Mouse (Mus musculus) lung, postnatal 10 days (tissue): ENCODE data around the gene Slc25a22.
"Not testable (repeated sequence)": the region's sequence is repeated elsewhere in the genome, so short reads cannot be mapped to it uniquely, and the experiment has no call there.

Source experiments
- DNase-seq: peaks from one replicate; pipeline ENCODE4 v3.0.0; 2021

Slc25a22 gene

DNA sequence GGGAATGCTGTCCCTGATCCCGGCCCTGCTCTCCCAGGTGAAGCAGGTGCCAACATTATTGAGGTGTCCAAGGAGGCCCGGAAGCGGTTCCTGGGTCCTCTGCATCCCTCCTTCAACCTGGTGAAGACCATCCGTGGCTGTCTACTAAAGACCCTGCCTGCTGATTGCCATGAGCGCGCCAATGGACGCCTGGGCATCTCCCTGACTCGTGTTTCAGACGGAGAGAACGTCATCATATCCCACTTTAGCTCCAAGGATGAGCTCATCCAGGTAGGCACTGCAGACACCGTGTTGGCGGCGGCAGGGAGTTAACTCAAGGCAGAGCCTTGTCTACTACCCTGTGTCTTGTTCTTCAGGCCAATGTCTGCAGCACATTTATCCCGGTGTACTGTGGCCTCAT, 19.5 kb upstream of the Slc25a22 start:
- DNase-seq: no peak

DNA sequence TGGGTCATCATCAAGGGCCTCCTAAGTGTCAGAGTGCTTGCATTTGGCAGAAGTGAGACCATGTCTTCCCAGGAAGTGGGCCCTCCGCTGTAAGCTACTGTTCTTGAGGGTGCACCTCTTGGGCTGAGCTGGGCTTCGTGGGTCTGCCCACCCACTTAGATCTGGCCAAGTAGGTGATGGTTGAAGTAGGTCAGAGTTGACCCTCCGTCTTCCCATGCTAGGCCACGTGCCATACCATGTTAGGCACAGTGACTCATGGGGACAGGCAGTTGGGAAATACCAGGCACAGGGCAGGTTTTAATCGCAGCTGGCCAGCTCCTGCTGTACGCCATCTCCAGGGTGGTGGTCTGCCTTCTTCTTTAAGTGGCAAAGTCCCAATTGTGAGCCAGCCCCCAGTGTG, 19.0 kb upstream of the Slc25a22 start:
- no peak for DNase-seq

DNA sequence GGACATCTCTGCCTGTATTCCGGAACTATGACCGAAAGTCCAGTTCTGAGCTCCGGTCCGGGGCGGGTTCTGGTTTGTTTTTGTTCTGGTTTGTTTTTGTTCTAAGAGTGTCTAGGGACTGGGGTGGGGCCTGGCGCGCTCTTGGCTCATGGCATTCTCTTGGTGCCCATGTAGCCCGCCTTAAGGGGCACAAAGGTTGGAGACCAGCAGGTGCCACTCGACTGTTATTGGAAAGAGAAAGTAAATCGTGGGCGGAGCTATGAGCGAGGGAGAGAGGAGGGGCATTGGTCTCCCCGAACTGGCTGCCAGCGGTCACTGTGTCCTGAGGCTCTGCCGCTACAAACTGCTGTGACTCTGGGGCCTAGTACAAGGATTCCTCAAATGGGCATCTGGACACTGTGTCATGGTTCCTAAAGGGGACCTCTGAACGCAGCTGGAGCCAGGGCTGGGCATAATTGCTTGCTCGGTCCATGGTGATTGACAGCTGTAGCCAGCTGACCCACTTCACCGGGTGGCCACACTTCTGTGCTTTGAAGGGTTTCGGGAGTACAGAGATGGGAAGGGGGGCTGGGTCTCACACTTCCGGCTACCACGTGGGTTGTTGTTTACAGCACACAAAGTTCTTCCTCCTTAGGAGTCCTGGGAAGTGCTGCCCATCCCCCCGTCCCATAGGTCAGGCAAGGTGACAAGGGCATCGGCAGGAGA, 18.1 kb upstream of the Slc25a22 start:
- peak; percentile 92 for DNase-seq

DNA sequence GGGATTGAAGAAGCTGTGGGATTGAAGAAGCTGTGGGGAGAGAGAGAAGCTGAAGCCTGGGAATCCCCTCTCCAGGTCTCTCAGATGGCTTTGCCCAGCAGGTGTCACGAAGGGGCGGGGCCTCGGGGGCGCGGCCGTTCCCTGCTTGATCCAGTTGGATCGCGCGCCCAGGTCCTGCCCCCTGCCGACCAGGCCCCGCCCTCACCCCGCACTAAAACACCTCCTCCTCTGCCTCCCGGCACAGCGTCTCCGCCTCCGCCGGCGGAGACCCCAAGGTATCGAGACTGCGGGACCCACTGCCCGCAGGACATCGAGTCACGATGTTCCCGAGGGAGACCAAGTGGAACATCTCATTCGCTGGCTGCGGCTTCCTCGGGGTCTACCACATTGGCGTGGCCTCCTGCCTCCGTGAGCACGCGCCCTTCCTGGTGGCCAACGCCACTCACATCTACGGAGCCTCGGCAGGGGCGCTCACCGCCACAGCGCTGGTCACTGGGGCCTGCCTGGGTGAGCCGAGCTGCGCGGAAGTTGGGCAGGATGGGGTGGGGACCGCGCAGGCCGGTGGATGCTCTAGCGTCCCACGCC, 17.4 kb upstream of the Slc25a22 start, which contains the start of gene Pnpla2:
Gene Pnpla2, plus strand, starts transcription at position 232 of the 585 bp plus-strand sequence.
- DNase-seq: peak; percentile 99

DNA sequence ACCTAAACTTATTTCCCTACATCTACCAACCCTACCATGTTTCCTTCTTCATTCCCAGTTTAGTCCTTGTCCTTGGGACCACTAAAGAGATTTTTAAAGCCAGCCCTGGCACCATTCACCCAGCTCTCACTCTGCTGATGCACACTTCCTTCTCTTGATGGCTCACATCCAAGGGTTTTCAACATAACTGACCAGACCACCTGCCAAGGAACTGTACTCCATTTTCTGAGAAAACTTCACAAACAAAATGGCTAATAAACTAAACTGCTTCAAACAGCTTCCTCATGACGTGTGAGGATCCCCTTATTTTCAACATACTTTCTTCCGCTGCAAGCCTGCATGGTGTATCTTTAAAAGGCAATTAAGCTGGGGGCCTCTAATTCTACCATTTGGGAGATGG, 15.9 kb upstream of the Slc25a22 start:
- no peak for DNase-seq

DNA sequence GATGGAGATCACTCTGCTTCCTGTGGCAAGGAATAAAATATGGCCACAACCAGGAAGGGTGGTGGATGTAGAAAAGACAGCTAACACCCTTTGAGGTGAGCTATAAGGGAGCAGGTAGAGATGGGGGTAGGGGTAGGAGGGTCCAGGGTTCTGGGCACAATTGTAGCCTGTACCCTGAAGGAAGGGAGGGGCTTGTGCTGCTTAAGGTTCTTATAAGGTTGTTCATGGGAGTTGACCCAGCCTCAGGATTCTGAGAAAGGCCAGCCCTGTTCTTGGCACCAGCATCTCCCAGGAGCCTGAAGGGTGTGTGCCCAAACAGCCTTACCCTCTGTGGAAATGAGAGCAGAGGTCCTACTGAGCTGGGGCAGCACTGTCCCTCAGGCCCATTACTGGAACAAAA, 14.2 kb upstream of the Slc25a22 start:
- no peak for DNase-seq

DNA sequence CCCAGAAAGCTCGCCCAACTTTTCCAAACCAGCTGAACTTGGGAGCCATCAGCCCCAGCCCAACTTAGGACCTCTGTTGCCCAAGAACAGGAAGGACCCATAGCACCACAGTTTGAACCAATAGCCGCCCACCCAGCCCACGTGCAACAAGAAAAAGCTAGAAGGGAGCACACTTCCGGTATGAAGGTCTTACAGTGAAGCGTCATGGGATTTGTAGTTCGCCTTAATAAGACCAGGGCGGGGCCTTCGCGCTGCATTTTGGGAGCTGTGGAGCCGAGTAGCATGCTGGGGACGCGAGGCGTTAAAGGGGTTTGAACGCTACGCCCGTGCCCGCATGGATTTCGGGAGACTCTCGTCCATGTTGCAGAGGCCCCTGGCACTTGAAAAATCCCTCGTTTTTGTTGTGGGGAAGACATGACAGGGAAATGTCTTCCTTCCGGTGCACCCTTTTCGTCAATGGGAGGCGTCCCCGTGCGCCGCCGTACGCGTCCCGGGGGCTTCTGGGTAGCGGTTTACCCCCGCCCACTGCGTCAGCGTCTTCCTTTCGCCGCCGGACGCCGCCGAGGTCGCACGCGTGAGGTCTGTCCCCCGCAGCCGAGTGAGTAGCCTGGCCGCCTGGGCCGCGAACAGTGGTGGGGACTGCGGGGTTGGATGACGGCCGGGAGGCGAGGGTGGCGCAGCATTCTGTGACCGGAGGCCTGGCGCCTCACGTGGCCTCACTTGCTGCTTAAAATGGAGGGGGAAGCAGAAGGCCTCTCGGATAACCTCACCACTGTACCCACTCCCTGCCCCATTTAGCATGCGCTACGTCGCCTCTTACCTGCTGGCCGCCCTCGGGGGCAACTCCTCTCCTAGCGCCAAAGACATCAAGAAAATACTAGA, 9.7 kb upstream of the Slc25a22 start, which contains the start of gene Rplp2:
Gene Rplp2, plus strand, starts transcription at position 261 of the 882 bp plus-strand sequence.
- peak; percentile 96 for DNase-seq

DNA sequence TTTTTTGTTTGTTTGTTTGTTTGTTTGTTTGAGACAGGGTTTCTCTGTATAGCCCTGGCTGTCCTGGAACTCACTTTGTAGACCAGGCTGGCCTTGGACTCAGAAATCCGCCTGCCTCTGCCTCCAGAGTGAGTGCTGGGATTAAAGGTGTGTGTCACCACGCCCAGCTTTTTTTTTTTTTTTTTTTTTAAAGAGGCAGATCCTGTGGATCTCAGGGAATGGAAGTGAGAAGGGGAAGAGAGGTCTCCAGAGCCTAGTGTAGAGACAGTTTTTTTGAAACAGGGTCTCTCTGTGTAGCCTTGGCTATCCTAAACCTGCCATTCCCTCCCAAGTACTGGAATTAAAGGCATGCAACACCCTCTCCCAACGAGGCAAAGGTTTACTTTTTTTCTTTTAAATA, 8.7 kb upstream of the Slc25a22 start:
- DNase-seq: not testable (repeated sequence)

DNA sequence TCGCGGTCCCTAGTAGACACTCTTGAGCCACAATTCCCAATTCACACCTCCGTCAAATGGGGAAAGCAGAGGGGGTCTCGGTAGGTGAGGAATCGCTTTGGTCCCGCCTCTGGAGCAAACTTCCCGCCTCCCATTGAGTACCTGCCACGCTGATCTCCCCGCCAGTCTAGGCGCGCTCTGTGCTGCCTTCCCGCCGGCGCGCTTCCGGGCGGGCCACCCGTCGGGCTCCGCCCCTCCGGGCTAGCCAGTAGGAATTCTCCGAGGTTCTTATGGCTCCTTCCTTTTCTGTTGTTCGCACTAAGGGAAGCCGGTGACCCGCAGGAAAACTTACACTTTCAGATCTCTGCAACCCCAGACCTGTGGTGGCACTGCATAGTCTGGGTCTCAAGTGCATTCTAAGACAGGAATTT, 6.1 kb upstream of the Slc25a22 start, which contains the start of gene Pidd1:
Gene Pidd1, minus strand, starts transcription at position 198 of the 410 bp plus-strand sequence.
- peak; percentile 82 for DNase-seq

DNA sequence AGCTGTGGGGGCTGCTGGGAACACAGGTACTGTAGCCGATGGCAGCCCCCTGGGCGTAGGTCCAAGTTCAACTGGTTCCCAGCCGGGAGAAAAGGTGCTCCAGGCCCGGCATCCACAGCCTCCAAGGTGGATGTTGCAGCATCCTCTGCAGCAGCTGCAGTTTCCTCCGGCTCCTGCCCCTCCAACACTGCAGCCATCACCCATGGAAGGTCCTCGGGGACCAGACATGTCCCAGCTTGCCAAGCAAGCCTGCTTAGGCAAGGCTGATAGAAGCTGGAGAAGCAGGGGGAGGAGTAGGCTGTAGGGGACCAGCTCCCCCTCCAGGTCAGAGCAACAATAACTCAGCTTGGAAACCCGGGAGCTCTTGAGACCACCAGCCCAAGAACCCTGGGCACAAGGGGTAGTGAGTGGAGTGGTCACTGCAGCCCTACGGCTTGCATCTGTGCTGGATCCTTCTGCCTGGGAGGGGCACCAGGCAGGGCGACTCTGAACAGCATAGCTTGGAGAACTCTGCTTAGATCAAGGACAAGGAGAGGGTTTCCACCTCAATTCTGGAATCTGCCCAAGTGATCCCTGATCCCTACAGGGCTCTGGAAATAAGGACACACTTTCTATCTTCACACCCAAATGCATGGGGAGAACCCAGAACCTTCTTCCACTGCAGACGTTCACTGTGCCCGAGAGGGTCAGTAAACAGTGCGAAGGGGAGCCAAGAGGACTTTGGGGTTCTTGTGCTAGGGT, 5.6 kb upstream of the Slc25a22 start:
- DNase-seq: no peak

DNA sequence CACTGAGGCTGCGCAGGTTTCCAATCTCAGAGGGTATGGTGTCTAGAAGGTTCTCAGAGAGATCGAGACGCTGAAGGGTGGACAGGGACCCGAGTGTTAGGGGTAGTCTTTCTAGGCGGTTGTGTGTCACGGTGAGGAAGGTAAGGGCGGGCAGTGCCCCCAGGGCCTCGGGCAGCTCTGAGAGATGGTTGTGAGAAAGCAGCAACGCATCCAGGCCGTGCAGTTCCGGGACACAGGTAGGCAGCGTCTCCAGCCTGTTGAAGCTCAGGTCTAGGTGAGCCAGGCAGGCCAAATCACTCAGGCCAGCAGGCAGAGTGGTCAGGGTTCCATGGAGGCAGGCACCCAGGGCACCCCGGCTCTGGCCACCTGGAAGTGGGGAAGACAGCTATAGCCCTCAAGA, 4.5 kb upstream of the Slc25a22 start:
- DNase-seq: no peak

DNA sequence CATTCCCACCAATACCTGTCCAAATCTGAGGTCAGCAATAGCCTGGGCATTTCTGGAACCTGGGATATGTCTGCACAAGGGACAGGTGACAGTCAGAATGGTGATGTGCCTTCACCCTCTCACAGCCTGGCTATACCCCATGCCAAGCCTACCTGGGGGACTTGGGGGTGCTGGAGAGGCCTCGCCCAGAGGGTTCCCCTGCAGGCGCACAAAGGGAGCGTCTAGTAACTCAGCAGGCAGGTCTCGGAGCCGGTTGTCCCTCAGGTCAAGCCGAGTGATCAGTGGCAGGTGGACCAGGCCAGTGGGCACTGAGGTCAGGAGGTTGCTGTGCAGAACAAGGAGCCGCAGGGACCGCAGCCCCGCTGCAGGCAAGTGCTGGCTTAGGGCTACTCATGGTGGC, 3.8 kb upstream of the Slc25a22 start:
- no peak for DNase-seq

DNA sequence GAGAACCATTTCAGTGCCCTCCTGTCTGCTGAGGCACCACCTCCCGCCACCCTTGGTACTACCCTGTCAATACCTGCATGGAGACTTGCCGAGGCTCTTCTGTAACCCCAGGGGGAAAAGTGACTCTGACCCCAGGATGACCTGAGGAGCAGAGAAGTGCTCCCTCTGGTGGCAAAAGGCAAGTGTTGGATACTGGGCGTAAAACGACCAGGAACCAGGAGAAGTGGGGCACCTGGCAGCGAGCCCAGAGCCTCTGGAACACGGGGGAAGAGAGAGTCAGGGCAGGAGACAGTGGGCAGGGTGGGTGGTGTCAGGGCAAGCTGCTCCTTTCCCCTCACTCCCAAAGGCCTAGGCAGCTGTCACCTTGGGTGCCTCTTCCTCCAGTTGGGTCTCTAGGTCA, 2.9 kb upstream of the Slc25a22 start:
- peak; percentile 83 for DNase-seq

DNA sequence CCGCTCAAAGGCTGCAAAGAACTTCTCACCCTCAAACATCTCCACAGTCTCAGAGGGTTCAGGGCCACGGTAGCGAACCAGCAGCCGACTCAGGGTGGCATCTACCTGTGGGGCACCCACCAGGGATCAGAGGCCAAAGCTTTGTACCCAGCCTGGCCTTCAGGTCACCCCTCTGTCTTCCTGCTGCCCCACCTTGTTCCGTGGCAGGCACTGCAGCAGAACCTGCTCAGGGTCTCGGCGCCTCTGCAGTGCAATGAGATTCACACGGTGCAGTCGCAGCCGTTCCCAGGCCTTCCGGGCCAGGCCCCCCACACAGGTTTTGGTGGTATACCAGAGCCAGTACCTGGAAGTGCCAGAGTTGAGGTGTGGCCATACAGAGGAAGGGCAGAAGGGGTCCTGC, 2.1 kb upstream of the Slc25a22 start:
- DNase-seq: no peak

DNA sequence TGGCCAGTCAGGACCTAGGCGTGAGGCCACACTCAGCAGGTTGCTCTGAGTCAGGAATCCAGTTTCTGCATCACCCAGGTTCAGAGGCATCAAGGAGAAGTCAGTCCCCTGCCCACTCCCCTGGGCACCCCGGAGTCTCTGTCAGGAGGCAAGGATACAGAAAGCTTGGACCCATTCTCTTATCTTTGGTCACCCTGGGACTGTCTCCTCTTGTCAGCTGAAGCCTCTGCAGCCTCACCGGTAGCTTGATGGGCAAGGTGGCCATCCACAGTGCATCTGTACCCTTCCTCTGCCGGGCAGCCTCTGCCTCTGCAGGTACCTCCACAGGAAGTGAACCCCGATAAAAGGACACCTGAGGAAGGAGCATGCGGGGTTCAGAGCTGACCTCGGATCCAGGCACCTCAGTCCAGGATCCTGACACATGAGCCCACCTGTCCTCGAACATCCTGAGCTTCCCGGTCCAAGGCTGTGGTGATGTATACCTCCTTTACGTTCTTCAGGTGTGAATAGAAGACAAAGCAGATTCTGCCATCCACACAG, 1.5 kb upstream of the Slc25a22 start:
- DNase-seq: no peak

DNA sequence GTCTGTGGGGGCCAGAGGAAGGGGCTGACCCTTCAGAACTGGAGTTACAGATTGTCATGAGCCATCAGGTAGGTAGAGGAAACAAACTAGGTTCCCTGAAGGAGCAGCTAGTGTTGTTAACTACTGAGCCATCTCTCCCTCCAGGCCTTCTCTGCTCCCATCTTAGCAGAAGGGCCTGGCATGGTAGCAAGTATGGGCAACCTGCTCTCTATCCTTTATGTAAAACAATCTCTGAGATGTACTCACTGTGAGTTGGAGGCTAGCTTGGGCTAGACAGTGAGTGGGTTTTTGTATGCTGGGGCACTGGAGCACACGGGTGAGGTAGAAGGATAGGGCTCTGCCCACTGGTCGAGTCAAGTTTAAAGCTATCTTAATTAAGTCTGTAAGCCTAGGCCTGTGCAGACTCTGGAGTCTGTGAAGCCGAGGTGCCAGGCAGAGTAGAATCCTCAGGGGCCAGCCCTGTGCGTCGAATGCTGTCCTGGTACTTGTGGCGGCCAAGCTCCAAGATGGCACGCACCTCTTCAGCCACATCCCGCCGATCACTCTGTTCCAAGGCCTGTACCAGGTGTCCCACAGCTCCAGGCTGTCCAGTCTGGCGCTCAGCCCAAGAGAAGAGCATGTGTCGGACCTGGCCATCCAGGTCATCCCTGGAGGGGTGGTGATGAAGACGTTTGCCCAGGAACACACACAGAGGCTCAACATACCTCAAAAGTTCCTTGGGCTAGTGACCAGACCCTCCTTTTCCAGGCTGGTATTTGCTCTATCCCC, 693 bp upstream of the Slc25a22 start:
- DNase-seq: no peak

DNA sequence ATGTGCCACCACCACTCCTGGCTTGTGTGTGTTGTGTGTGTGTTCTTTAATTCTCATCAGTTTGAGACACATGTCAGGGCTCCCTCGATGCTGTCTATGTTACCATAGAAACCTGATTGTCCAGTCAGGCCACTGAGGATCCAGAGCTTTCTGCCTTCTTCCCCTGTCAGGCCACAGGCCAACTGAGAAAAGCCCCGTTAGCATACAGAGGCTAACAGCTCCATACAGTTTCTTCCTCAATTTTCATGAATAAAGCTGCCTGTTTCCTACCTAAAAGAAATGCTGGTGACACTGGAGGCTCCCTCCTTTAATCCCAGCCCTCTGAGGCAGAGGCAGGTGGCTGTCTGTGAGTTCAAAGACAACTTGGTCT, 1.2 kb downstream of the Slc25a22 start:
- DNase-seq: no peak

DNA sequence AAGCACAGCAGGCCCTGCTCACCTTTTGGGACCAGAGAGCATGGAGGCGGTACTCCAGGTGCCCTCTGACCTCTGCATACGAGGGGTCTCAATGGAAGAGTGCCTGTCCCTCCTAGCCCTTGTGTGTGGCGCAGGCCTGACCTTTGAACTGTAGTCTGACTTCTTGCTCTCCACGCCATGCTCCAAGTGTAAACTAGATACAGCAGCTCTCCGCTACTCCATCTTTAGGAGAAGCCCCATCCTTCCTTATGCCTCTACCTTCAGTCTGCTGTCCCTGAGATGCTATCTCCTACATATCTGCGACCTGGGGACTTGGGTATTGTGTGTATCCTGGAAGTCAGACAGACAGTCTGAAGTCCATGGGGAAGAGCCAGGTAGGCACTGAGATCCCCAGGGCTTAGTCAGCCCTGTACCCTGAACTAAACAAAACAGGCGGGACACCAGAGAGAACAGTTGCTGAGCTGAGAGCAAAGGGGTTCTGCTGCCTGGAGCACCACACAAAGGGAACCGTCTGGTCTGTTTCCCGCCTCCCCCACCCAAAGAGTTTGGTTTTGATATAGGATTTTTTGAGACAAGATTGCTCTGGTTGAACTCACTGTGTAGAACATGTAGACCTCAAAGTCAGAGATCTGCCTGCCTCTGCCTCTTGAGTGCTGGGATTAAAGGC, 1.7 kb downstream of the Slc25a22 start:
- DNase-seq: no peak

DNA sequence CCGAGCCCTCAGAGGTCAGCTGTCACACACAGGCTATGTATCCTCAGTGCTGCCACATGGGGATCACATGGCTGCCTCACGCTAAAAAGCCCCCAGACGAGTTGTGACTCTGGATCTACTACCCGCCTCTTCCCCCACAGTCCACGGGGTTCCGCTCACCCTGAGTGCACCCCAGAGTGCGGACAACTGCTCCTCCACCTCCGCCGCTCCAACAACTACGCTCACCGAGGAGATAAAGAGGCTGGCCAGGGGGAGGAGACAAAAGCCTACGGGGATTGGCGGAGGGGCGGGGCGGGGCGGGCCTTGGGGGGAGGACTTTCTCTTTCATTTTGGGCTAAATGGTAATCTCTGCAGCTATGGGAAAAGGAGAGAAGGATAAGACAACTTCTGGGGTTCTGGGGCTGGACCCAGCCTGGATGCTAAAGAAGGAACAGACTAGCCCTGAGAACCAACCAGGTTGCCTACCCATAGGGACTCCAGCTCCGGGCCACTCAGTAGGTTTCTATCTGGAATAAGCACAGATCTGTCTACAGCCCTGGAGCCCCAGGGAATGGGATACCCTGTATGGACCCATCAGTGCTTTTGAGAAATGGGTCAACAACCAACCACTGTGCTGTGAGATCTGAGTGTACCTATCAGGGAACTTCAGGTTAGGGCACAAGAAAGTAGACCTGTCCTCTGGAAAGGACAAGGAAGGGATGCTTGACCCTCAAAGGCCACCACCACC, 2.4 kb downstream of the Slc25a22 start:
- DNase-seq: peak; percentile 75

DNA sequence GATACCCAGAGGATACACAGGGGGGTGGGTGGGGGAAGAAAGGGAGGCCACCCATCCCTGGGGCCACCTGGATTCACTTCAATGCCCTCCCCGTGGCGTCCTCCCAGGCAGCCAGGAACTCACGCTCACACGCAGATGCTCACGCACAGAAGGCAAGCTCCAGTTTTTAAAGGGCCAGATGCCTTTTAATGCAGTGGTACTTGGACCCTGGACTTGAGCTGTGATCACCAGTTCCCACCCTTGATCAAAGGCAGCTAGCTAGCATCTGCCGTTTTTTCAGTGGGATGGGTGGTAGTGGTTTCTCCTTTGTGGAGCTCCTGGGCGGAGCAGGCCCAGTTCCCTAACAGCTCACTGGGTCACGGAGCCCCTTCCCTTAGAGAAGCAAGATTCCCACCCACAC, 3.2 kb downstream of the Slc25a22 start:
- no peak for DNase-seq
